Mouse (Mus musculus) NIH3T3 (cell line): Measurements from ENCODE around the gene Cd247.

Experiments used
- DNase-seq: peaks from one replicate; pipeline ENCODE4 v3.0.0-alpha.2; 2012; ENCODE audit warnings: low read depth

The Cd247 gene

DNA sequence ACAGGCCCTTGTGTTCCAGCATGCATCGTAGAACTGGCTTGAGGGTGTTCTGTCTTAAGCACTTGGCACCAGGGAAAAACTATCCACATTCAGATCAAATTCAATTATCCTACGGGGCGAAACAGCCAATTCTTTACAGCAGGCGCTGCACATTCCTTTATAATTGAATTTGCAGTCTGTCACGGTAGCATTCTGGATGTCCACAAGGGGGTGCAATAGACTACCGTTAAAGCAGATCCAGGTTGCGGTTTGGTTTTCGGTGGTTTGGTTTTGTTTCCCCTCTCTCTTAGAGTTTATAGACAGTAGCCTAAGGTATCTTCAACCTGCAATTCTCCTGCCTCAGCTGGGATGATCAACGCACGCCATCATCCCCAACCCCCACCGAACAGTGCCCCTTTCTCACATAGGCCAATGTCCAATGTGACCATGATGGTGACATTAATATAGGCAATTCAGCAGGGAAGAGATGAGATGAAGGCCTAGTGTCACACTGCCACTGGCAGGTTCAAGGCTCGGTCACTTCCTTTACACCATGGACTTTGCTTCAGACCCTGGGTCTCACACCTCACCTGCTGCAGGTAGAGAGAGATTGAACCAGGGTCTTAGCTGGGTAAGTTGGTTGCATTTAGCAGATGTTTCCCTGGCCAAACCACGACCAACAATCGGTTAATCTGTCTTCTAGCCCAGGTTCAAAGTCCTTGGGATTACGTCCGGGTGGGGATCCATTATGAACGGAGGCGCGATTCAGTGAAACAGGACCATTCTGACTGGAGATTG lies 12.8 kb upstream of the Cd247 start:
- peak; percentile 72 for DNase-seq

DNA sequence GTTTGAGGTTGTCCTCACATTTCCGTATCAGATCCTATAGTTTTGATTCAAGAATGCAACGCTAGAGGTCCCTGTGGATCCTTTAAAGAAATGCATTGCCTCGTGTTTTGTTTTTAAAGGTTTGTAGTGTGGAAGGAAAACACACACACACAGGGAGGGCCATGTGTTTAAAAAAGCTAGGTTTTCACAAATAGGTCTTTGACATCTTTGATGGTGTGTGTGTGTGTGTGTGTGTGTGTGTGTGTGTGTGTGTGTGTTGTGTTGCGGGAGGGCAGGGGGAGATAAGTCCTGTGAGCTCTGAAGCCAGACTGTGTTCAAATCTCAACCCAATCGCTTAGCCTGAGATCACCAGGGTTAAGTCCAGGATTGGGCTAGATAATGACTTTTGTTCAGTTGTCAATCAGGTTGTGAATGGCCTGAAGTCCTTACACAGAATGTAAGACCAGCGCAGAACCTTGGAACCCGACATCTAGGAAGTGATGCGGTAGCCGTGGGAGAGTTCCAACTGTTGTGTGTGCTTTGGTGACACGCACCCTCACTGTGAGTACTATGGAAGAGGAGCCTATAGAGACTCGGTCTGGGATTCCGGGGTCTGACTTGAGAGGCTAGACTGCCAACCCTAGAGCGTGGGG lies 8.4 kb upstream of the Cd247 start:
- DNase-seq: peak; percentile 85

DNA sequence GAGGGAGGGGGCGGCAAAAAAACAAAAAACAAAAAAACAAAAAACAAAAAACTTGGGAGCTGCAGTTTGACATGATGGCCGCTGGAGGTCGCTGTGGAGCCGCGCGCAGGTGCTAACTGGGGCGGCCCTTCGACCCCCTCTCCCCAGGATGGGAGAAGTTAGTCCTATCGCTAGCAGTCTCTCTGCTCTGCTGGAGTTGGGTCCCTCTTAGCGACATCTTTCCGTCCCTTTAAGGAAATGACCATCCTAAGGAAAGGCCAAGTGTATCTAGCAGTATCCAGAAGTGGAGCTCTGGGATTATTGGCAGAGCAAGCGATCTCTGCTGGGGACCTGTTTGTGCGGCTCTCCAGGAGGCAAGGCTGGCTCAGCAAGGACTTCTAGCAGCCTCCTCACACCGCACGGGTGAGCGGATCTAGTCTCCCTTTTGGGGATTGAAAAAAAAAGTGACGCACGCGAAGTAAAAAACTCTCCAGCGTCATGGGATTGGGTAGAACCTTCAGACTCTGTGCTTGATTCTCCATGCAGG lies 7.8 kb upstream of the Cd247 start:
- DNase-seq: peak; percentile 71

DNA sequence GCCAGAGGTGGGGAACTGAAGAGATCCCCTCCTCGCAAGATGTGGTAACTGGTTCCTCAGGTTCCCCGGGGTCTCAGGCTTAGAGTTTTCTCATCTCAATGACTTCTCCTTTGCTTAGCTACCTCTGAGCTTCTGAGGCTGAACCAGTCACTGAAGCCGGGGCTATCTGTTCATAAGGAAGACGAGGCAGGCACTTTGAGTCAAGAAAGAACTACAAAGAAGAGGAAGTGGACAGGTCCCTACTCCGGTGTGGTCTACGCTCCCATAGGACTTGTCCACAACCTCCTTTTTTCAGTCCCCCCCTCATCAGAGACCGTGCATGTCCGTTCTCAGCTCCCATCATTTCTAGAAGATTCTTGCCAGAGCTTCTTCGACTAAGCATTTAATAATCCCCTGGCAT lies 7.1 kb upstream of the Cd247 start:
- no peak for DNase-seq

DNA sequence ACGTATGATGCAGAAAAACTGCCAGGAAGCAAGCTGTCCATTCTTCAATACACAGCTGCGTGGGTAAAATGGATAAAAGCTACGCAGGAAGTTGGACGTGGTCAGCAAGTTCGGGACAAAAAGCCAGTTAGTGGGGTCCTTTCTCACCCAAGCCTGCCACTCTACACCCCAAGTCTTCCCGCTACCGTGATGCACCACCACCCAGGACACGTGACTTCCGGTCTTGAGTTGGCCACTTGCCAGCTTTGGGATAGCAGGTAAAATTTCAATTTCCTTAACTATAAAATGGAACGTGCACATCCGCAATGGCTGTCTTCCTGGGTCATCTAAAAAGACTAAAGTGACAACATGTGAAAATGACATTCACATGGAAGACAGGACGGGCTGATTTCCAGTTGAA lies 6.6 kb upstream of the Cd247 start:
- no peak for DNase-seq

DNA sequence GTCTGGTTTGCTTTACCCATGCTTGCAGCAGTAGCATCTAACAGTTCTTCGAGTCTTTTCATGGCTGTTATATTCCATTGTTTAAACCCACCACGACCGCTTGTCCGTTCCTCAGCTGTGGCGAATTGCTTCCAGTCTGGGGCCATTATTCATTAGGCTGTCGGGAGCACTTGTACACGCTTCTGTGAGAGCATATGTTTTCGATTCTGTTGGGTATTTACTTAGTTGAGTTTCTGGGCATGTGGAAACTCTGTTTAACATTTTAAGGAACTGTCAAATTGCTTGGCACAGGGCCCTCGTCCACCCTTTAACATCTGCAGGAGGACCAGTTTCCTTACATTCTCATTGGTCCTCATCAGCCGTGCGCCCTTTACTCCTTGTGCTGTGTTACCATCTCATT lies 2.2 kb upstream of the Cd247 start:
- DNase-seq: peak; percentile 88

DNA sequence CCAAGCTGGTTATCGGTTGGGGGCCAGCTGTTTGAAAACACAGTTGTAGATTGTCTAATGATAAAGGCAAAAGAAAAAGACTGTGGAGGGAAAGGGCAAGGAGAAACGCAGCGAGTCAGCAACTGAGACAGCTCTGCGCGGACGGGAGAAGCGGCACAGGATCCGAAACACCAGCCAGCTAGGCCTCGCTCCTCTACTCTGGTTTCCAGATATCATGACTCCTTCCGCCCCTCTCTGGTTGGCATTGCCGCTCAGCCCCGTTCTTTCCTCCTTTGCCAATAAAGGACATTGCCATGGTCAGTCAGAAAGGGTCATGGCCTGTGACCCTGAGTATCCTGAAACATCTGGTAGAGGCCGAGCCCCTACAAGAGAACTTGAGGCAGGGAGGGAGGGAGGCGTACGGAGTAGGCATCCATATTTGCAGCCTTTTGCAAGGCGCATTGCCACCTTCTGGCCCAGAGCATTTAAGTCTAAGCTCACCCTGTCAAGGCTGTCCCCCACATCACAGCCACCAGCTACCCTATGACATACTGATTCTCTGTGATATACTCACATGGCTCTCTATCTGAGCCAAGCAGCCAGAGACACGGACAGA lies 682 bp downstream of the Cd247 start:
- DNase-seq: no peak

DNA sequence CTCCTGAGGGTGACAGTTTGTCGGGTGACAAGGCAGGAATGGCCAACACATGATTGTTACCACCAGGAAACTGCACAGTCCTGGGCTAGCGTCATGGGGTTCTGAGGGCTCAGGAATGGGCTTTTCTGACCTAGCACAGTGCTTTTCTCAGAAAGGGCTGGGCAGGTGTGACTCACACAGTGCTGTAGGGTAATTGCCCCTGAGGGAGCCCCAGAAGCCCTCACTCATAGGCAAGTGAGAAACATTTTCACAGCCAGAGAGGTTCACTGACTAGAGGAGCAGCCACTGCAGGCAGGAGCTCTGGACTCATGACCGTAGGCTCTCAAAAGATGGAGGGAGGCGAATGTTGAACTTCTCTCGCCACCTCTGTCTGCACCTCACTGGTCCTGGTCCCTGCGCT lies 1.5 kb downstream of the Cd247 start:
- DNase-seq: peak; percentile 76

DNA sequence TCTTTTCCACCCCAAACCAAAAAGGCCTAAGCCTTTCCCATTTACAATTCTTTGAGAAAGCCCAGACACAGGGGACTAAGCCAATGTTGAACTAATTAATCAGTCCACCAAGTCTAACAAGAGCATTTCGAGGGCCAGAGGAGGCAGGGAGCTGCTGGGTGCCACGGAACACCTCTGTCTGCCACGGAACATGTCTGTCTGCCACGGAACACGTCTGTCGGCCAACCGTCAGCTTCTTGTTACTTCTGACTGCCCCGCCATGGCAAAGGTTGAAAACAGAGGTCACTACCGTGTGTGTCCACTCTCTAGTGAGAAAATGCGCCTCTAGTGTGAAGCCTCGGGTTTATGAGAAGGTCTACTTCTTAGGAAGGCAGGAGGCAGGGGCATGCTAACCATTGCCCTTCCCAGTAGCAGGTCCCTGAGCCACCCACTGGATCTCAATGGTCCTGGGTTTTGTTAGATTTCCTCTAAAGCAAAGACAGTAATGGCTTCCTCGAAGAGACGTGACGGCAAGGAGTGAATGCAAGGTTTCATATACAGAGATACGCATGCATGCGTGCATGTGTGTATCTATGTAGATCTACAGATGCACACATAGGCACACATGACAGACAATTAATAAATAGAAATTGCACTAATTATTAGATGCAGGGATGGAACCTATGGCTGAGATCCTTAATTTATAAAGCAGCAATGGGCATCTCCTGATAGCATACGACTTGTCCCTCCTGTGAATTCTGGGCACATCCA lies 2.2 kb downstream of the Cd247 start:
- DNase-seq: no peak

DNA sequence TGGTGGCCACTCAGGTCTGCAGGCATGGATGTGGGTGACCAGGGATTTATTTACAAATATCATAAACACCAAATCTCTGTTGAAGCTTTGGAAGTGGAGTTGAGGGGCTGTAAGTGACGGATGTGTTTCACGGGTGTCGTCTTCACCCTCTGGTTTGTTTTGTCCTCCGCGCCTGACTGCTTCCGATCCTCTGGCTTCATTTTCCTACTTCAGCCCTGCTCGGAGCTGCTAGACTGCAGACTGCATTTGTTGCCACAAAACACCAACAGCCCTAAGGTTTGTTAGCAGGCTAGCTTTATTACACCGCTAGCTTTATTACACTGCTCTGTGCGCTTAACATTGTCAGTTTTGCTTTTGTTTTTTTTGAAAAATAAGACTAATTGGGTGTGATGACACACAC lies 2.9 kb downstream of the Cd247 start:
- no peak for DNase-seq

DNA sequence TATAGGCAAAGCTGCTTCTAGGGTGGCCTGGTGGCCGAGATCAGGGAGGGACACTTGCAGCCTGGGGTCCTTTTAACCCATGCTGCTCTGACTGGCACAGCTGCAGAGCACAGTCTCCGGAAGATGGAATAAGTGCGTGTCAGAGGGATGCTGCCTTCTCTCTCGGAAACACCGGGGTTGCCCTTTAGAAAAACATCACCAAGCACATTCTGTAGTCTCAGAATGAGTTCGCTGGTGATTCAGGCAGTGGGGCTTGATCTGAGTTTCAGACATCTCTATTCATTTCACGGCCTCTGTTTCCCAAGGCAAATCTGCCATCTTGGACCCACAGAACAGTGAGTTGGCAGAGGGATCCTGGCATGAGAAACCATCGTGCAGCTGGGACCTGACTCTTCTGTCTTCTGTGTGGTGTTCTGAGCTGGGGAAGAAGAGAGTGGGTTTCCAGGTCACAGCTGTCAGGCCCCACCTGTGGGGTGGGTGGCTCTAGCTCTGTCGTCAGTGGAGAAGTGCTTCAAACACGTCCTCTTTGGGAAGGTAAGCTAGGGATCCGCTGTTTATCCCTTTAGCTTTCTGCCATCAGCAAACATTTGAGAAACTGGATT lies 13.3 kb downstream of the Cd247 start:
- DNase-seq: no peak

DNA sequence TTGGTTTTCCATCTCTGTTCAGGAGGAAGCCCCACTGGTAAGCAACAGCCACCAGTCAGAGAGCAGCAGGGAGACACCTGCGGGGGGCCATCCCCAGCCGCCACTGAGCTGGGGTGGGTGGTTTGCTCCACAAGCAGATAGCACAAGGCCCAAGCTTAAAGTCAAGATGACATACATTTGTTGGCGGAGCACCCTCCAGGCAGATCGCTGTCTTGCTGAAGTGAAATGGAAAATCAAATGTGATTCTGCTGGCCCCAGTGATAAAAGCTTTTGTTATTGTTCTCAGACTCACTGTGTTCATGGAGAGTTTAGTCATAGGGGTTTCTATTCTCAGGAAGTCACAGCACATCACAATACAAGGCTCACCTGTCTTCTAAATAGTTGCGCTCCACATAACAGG lies 14.6 kb downstream of the Cd247 start:
- DNase-seq: no peak

DNA sequence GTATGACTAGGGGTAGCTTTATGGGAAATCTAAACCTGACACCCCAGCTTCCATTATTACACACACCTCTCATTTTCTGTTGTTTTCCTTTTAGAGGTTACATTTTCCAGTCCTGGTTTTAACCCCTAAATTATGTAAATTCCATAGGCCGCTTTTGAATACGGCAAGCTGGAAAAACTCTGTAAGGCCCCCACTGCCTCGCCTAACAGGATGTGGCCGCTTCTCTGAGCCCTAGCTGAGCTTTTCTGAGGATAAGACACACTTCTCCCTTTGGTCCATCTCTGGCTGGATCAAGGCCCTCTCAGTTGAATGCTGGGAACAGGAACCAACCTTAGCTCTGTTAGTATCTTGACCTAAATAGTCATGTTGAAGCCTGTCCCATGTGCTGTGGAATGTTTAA lies 15.7 kb downstream of the Cd247 start:
- DNase-seq: no peak

DNA sequence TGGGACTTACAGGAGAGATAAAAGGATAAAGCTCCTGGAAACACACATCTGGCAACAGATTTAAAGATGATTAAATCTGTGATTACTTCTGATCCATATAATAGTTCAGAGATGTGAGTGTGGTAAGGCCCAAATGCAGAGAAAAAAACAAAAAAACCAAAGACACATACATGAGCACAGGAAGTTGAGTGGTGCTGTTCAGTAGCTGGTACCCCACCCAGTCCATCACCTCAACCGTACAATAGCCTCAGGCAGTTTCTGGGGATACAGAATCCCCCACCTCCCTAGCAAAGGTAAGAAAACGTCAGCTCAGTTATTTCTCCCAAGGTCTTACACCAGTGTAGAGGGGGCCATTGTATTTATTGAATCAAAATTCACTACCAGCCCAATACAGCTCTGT lies 22.2 kb downstream of the Cd247 start:
- DNase-seq: no peak

DNA sequence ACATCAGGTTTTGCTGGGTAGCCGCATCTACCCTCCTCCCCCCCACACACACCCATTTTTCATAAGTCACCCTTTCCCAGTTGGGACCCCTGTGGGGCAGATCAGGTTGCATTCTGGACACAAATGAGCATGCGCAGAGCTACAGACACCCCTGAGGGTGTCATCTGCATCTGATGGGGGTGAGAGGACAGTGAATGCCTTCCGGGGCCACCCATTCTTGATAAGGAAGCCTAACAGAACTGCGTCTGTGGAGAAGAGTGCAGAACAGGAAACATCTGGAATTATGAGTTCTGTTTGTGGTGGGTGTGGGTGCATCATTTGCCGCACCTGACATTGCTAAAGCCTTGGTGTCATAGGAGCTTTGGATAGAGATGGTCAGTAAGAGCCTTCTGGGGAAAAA lies 22.7 kb downstream of the Cd247 start:
- DNase-seq: no peak

DNA sequence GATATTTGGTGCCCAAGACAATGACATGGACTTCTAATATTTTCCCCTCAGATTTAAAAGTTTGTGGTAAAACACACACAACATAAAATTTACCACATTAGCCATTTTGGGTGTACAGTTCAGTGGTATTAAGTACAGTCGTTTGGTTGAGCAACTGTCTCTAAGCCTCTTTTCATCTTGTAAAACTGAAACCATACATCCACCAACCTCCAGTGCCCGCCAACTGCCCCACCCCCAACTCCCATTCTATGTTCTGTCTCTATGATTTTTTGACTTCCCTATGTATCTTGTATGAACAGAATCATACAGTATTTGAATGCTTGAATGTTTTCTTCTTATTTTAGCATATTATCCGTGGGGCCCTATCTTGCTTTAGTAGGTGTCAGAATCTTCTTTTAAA lies 24.3 kb downstream of the Cd247 start:
- no peak for DNase-seq

DNA sequence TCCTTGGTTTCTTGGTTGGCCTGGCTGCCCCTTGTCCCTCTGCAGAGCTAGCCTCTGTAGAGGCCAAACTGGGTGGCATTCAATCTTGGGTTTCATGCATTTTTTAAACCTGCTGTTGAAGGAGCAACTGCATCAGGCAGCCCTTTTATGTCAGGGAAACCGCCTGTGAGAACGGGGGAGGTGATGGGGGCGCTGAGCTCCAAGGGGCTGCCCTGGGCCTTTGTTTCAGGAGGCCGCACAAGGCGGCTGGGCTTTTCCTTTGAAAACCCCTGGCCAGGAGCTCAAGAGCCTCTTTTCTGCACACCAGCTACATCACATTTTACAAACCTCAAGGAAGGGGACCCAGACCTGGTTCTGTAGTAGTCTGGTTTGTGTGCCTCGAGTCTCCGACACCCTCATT lies 25.6 kb downstream of the Cd247 start:
- DNase-seq: no peak

DNA sequence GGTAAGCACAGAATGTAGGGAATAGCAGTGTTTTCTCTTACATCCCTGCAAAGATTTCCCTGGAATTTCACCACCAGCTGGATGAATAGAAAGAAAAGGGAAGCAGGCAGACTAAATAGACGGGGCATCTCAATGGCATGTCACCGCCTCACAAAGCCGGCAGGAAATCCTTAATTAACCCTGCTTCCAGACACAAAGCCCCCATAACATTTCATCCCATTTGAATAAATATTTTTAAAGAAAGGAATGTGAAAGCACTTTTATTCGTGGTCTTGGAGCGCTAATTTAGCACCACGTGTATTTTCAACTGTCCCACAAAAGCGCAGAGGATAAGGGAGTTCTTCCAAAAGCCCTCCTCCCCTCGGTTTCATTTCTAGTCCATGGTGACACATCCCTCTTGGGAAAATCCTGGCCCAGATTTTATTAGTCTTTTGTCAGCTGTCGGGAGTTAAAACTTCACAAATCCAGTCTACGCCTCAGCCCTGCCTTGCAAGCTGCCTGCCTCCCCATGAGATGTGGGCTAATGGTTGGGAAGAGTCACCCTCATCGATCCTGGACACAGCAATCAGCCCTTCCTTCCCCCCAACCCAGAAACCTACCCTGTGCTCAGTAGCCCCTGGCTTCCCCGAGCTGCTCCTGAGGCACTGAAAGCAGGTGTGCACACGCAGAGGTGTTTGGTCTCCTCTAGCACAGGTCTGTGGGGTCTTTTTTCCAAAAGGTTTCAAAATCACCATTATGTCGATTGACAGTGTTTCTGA lies 26.2 kb downstream of the Cd247 start:
- DNase-seq: no peak

DNA sequence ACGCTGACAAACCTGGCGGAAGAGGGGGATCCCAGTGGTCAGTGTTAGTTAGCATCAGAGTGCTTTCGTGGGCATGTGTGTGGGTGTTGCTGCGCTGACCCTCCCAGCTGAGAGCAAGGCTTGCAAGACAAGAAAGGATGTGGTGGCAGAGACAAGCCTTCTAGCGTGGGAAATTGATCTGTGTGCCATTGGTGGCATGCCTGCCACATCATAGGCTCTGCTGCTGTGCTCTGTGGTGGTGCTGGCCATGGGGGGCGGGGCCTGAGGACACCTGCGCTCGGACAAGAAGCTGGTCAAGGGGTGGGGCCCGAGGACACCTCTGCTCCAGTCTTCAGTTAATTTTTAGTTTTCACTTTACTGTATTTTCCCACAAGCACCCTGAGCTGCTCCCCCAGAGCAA lies 27.9 kb downstream of the Cd247 start:
- DNase-seq: no peak

DNA sequence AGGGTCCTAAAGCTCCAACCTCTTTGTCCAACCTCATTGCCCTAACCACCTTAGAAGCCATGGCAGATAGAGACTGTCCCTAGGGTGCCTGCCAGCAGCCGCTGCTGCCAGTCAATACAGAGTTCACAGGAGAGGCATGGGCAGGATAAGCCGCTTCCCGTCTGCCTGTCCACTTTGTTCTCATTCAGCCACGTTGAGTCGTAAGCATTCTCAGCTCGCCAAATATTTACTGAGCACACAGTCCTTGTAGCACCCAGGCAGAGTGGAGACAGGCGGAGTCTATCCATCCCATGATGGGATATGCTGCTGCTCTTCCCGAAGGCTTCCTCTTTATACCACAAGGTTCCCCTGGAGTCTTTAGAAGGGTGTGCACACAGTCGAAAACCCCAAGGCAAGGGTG lies 28.8 kb downstream of the Cd247 start:
- no peak for DNase-seq

DNA sequence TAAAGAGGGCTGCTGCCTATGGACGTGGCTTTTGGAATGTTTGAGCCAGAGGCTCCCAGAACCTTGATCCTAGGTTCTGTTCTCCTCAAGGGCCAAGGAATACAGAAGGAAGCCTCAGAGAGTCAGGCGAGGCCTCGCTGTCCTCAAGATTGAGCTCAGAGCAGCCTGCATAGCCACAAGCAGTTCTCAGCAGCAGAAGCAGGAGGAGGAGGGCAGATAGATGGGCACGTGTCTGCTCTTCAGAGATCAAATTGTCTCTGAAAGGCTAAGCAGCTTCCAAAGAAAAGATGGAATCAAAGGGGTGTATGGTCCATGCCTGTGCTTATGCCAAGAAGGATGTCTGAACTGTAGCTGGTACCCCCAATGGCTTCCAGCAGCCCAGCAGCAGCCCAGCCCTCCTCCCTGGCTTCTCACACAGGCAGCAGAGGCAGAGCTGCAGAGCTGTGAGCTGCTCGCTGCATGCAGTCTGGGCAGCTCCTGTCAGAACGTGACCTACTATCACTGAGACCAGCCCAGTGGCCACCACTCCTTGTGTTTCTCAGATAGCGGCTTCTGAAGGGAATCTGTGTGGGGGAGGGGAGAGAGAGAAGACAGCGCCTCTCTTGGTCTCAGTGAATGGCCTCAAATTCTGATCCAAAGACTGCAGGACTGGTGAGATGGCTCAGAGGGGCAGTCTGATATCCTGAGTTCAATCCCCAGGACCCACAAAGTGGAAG lies 29.8 kb downstream of the Cd247 start:
- no peak for DNase-seq
